Mouse (Mus musculus) heart, adult 2 months (tissue): ENCODE measurements around the gene Gdi1.

Source experiments
- CTCF ChIP-seq: fragments of 200-600 bp; IDR thresholded peaks from 2 replicates; pipeline ENCODE4 v1.8.1; 2022; ENCODE audit warnings: antibody characterized with exemption, mild to moderate bottlenecking, moderate library complexity
- EP300 ChIP-seq: fragments of 200-500 bp; IDR thresholded peaks from 2 replicates; pipeline ENCODE4 v1.6.1; 2011; ENCODE audit warnings: low read depth, low read length, control low read depth; ENCODE audit not compliant: insufficient read depth

- TF ChIP-seq CTCF, result no peak
- TF ChIP-seq EP300, result no peak
Measured at GRCm38 (mm10) chrX:74281041-74281731, 23.6 kb upstream of the Gdi1 start.
